Mouse (Mus musculus) heart, adult 8-10 months (tissue): ENCODE data around the gene Tktl1. TPM values are rescaled to one million over a fixed set of nuclear protein-coding genes. Genes with fewer than 3 reads are reported as not detected.

Experiments
- total RNA-seq, 4 experiments: library from RNA; stranded (reverse); gene quantifications; 2 replicates each; pipeline ENCODE4 v1.2.4; 2022

Gene Tktl1
- total RNA-seq, 4 experiments from 2014 or later: not detected

Other genes with a start within 250 kb of the Tktl1 start
- gene Renbp, start 246.4 kb upstream of the Tktl1 start, total RNA-seq: 1 to 10 TPM; 4.9 to 7.5 (median 6.1) TPM
- gene Hcfc1, start 210.9 kb upstream of the Tktl1 start, total RNA-seq: 10 to 100 TPM; 36.7 to 39.7 (median 39.7) TPM
- gene Irak1, start 153.3 kb upstream of the Tktl1 start, total RNA-seq: 10 to 100 TPM; 56.3 to 66.4 (median 60.9) TPM
- gene Opn1mw, start 49.8 kb upstream of the Tktl1 start, total RNA-seq: not detected
- gene Mecp2, start 41.9 kb upstream of the Tktl1 start, total RNA-seq: 10 to 100 TPM; 25.3 to 36.9 (median 31.0) TPM
- gene Tex28, start 9.4 kb upstream of the Tktl1 start, total RNA-seq: not detected
- gene Flna, start 72.6 kb downstream of the Tktl1 start, total RNA-seq: 10 to 100 TPM; 59.1 to 98.9 (median 79.2) TPM
- 10 to 100 TPM; 31.5 to 38.2 (median 33.4) TPM for gene Emd, start 77.4 kb downstream of the Tktl1 start, total RNA-seq
- gene Rpl10, start 93.6 kb downstream of the Tktl1 start, total RNA-seq: 100 to 1,000 TPM; 121 to 325 (median 211) TPM
- gene Taz, start 104.7 kb downstream of the Tktl1 start, total RNA-seq: 10 to 100 TPM; 47.1 to 63.2 (median 49.8) TPM
- gene Dnase1l1, start 105.1 kb downstream of the Tktl1 start, total RNA-seq: 10 to 100 TPM; 17.7 to 20.0 (median 18.3) TPM
- gene Atp6ap1, start 119.8 kb downstream of the Tktl1 start, total RNA-seq: 100 to 1,000 TPM; 130 to 144 (median 138) TPM
- gene Gdi1, start 127.7 kb downstream of the Tktl1 start, total RNA-seq: 10 to 100 TPM; 55.5 to 80.4 (median 71.0) TPM
- 10 to 100 TPM; 22.7 to 28.1 (median 25.8) TPM for gene Fam50a, start 135.8 kb downstream of the Tktl1 start, total RNA-seq
- 1 to 10 TPM in 1 of 4 experiments, under 1 TPM in 3; 0.19 to 1.4 (median 0.73) TPM for gene Plxna3, start 151.8 kb downstream of the Tktl1 start, total RNA-seq
- gene Lage3, start 176.4 kb downstream of the Tktl1 start, total RNA-seq: 10 to 100 TPM; 24.0 to 33.2 (median 31.2) TPM
- gene Ubl4a, start 196.0 kb downstream of the Tktl1 start, total RNA-seq: 10 to 100 TPM; 74.3 to 82.5 (median 80.1) TPM
- gene Slc10a3, start 196.1 kb downstream of the Tktl1 start, total RNA-seq: 1 to 10 TPM; 4.0 to 6.7 (median 5.8) TPM
- 10 to 100 TPM; 14.7 to 20.0 (median 18.1) TPM for gene Fam3a, start 216.0 kb downstream of the Tktl1 start, total RNA-seq
- 10 to 100 TPM; 46.2 to 56.3 (median 49.5) TPM for gene Ikbkg, start 216.0 kb downstream of the Tktl1 start, total RNA-seq